Mouse (Mus musculus) myocyte (in vitro differentiated cells): ENCODE results near the gene Treml1.

Source experiments
- CEBPB ChIP-seq: IDR thresholded peaks from 2 replicates; pipeline ENCODE4 v1.6.1; 2011; ENCODE audit warnings: mild to moderate bottlenecking, moderate library complexity; ENCODE audit not compliant: poor library complexity, insufficient read depth, severe bottlenecking
- E2F4 ChIP-seq: IDR thresholded peaks from one replicate; pipeline ENCODE4 v1.6.1; 2011; ENCODE audit warnings: mild to moderate bottlenecking, control low read depth, moderate library complexity; ENCODE audit not compliant: insufficient read depth
- MAX ChIP-seq: IDR thresholded peaks from one replicate; pipeline ENCODE4 v1.6.1; 2011; ENCODE audit warnings: low read depth, mild to moderate bottlenecking, control low read depth
- MYOD1 ChIP-seq, 3 experiments: IDR thresholded peaks; one replicate each; pipeline ENCODE4 v1.6.1; 2011; ENCODE audit warnings: control low read depth in 2 of 3, low read depth in 2 of 3, mild to moderate bottlenecking in 2 of 3, moderate library complexity in 1 of 3; ENCODE audit not compliant: insufficient read length in 2 of 3, control insufficient read depth in 1 of 3
- MYOG ChIP-seq, 3 experiments: IDR thresholded peaks; one replicate each; pipeline ENCODE4 v1.6.1; 2011; ENCODE audit warnings: control low read depth in 2 of 3, low read depth in 2 of 3, mild to moderate bottlenecking in 2 of 3; ENCODE audit not compliant: insufficient read length in 2 of 3, control insufficient read depth in 1 of 3, insufficient read depth in 1 of 3
- POLR2A ChIP-seq: IDR thresholded peaks from one replicate; pipeline ENCODE4 v1.6.1; 2011; ENCODE audit warnings: low read depth, mild to moderate bottlenecking, control low read depth, moderate library complexity; ENCODE audit not compliant: insufficient read length

GRCm38 (mm10) chr17:48409380-48410298 lies 49.9 kb downstream of the Treml1 start, which contains the start of the genes Nfya and Oard1:
- no peak for TF ChIP-seq CEBPB
- TF ChIP-seq MYOG (IDR thresholded peaks at IDR 0.05; ENCODE audit: control insufficient read depth in 1 of 3, insufficient read depth in 1 of 3, insufficient read length in 2 of 3, low read depth in 2 of 3): no peak
- TF ChIP-seq MAX: no peak
- peak; percentile 57 for TF ChIP-seq POLR2A
- no peak for TF ChIP-seq MYOD1 (IDR thresholded peaks at IDR 0.05; ENCODE audit: control insufficient read depth in 1 of 3, insufficient read length in 2 of 3, low read depth in 2 of 3)
- TF ChIP-seq E2F4: peak; percentile 76
